Mouse (Mus musculus) stomach, adult 2 months (tissue): ENCODE results near the gene Grk2. TPM values are rescaled to one million over a fixed set of nuclear protein-coding genes. Genes with fewer than 3 reads are reported as not detected.

Experiments
- polyA plus RNA-seq: library from polyadenylated mRNA; depleted of rRNA; stranded (reverse); fragments of >200 nt; gene quantifications from 2 replicates; pipeline ENCODE4 v1.2.3, GENCODE M21; 2012; rRNA removed

Grk2 gene
- 54.8 and 71.4 TPM in 2 replicates for polyA plus RNA-seq

DNA sequence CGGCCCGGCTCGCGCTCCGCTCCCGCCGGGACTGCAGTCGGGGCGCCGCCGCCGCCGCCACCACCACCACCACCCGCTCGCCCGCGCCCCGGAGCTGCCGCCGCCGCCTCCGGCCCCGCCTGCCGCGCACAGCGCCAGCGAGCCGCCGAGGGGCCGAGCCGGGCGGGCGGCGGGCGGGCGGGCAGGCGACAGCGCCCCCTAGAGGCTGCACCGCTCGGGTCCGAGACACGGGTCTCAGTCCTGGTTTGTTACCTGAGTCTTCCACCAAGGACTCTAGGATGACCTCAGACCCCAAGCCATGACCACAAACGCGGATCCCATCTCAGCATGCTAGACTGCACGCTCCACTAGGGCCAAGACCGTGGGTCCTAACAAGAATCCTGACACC is at the start of gene Grk2:
Gene Grk2 (minus strand): TSS at position 33 of the 388 bp plus-strand sequence.

GRCm38 (mm10) chr19:4282898-4283553 is 23.0 kb downstream of the Grk2 start, which contains the start of gene Ankrd13d:
TSS of gene Ankrd13d (minus strand) at chr19:4283137.

DNA sequence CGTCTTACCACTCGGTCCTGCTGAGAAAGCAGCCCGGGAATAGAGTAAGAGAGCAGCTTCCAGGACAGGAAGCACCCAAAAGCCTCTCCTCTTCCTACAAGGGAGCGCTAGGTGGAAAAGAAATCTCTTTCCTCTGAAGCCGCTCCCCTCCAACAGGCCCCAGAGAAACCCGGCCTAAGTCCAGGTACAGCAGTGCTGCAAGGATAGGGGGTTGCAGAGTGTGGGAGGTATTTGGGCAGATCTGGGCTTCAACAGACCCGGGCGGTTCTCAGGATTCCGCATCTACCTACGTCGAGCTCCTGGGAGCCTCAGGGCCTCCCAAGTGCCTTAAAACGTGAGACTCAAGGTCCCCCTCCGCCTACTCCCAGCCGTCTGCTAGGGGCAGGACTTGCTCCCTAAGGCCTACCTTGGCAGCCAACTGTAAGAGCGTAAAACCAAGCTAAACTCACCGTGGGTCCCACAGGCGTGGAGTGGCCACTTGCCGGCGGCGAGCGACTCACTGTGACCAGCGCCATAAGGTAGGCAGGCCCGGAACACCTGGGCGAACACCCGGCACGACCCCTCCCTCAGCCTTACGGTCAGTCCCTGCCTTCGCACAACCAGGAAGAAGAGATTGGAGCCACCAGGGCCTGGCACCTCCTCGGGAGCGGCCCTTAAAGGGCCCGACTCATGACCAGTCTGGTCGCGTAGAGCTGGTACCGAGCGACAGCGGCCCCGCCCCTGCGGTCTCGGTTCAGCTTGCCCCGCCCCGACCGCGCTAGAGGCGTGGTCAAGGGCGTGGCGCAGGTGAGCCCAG is 37.3 kb downstream of the Grk2 start, which contains the start of gene Ssh3:
Gene Ssh3 (minus strand): TSS at position 615 of the 796 bp plus-strand sequence.

Other genes starting within 250 kb of the Grk2 start
- 1.6 and 1.9 TPM in 2 replicates for gene Gstp3, start 246.7 kb downstream of the Grk2 start, polyA plus RNA-seq
- gene Cabp2, start 224.6 kb downstream of the Grk2 start, polyA plus RNA-seq, result not detected in 2 replicates
- 155 and 221 TPM in 2 replicates for gene Cdk2ap2, start 209.0 kb downstream of the Grk2 start, polyA plus RNA-seq
- gene Pitpnm1, start 206.2 kb downstream of the Grk2 start, polyA plus RNA-seq, result 68.7 and 72.3 TPM in 2 replicates
- gene Aip, start 180.4 kb downstream of the Grk2 start, polyA plus RNA-seq, result 25.6 and 32.7 TPM in 2 replicates
- not detected in 2 replicates for gene Gpr152, start 166.4 kb downstream of the Grk2 start, polyA plus RNA-seq
- not detected in 2 replicates for gene Cabp4, start 162.2 kb downstream of the Grk2 start, polyA plus RNA-seq
- gene Coro1b, start 157.6 kb downstream of the Grk2 start, polyA plus RNA-seq, result 140 and 142 TPM in 2 replicates
- 25.8 and 51.7 TPM in 2 replicates for gene Ptprcap, start 152.6 kb downstream of the Grk2 start, polyA plus RNA-seq
- gene Rps6kb2, start 142.9 kb downstream of the Grk2 start, polyA plus RNA-seq, result 37.1 and 39.1 TPM in 2 replicates
- gene Carns1, start 130.7 kb downstream of the Grk2 start, polyA plus RNA-seq, result 4.6 and 5.3 TPM in 2 replicates
- 1.5 and 5.0 TPM in 2 replicates for gene Tbc1d10c, start 114.9 kb downstream of the Grk2 start, polyA plus RNA-seq
- 202 and 205 TPM in 2 replicates for gene Ppp1ca, start 114.2 kb downstream of the Grk2 start, polyA plus RNA-seq
- 8.0 and 9.5 TPM in 2 replicates for gene Rad9a, start 104.6 kb downstream of the Grk2 start, polyA plus RNA-seq
- gene Clcf1, start 92.0 kb downstream of the Grk2 start, polyA plus RNA-seq, result 6.8 and 7.5 TPM in 2 replicates
- not detected in 2 replicates for gene AC109138.7, start 91.9 kb downstream of the Grk2 start, polyA plus RNA-seq
- 55.0 and 65.2 TPM in 2 replicates for gene Pold4, start 74.3 kb downstream of the Grk2 start, polyA plus RNA-seq
- 70.7 and 85.1 TPM in 2 replicates for gene Ssh3, start 37.0 kb downstream of the Grk2 start, polyA plus RNA-seq
- gene Ankrd13d, start 23.1 kb downstream of the Grk2 start, polyA plus RNA-seq, result 5.5 and 7.2 TPM in 2 replicates
- 17.9 and 22.2 TPM in 2 replicates for gene Kdm2a, start 92.1 kb upstream of the Grk2 start, polyA plus RNA-seq
- gene Rhod, start 133.2 kb upstream of the Grk2 start, polyA plus RNA-seq, result 17.8 and 35.6 TPM in 2 replicates
- 2.2 and 5.5 TPM in 2 replicates for gene Syt12, start 171.2 kb upstream of the Grk2 start, polyA plus RNA-seq
- gene 2010003K11Rik, start 192.4 kb upstream of the Grk2 start, polyA plus RNA-seq, result 1.00 and 1.3 TPM in 2 replicates
- 40.8 and 40.9 TPM in 2 replicates for gene Pcx, start 204.2 kb upstream of the Grk2 start, polyA plus RNA-seq